Mouse (Mus musculus): ENCODE results near the gene Defa33.
"Not testable (repeated sequence)": the region's sequence is repeated elsewhere in the genome, so short reads cannot be mapped to it uniquely, and the experiment has no call there.

Defa33 gene

GRCm38 (mm10) chr8:21391511-21391910 is at the start of gene Defa33:
TSS of gene Defa33 (plus strand) at chr8:21391811.
- DNase-seq (ENCODE audit: low spot score) = not testable (repeated sequence)

- not testable (repeated sequence) for DNase-seq (ENCODE audit: low spot score)
Observed at GRCm38 (mm10) chr8:21378215-21378614, 13.4 kb upstream of the Defa33 start, which contains the start of gene Defa2. TSS of gene Defa2 (plus strand) at chr8:21378515.

- DNase-seq (ENCODE audit: low spot score) = not testable (repeated sequence)
Observed at GRCm38 (mm10) chr8:21427111-21427510, 35.5 kb downstream of the Defa33 start, which contains the start of gene Defa36. TSS of gene Defa36 (plus strand) at chr8:21427411.

Measured in urinary bladder, postnatal 10 days (tissue).